Mouse (Mus musculus): ENCODE results near the gene Samhd1. TPM values are rescaled to one million over a fixed set of nuclear protein-coding genes. Genes with fewer than 3 reads are reported as not detected.
"Not testable (repeated sequence)": the region's sequence is repeated elsewhere in the genome, so short reads cannot be mapped to it uniquely, and the experiment has no call there.

Gene Samhd1
- 21.2 and 22.9 TPM in 2 replicates for polyA plus RNA-seq (2016; fragmentation: Nextera tagmentation; extraction: Ambion mirVana)

DNA sequence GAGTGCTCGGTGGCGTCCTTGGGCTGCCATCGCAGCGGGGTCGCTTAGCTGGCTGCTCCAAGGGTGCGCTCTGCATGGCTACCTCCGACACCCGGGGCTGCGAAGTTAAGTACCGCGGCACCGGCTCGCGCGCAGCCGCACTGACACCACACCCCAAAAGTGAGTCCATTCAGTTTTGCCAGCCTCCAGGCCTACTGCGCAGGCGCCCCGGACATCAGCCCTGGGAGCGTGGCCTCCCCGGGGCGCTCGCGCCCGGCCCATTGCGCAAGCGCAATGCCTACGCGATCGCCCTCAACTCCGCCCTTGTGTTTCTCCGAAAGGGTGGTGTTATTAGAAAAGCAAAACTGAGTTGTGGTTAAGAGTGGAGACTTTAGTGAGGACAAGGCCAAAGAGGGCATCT lies at the start of gene Samhd1:
TSS of gene Samhd1 (minus strand) at position 252 of the 400 bp plus-strand sequence.
- H3K27ac ChIP-seq (replicated peaks) = peak within 1 kb of the TSS; percentile 87
- H3K9me3 ChIP-seq (replicated peaks) = peaks cover 5% of the 10 kb centered on the region; the same call in 1 of the 2 replicates
- no peaks in the 10 kb centered on the region for H3K27me3 ChIP-seq (ENCODE audit: low read depth, poor library complexity, severe bottlenecking)
- peak within 1 kb of the TSS; percentile 85 for H3K4me3 ChIP-seq
- no peaks in the 10 kb centered on the region for H3K36me3 ChIP-seq
- H3K4me1 ChIP-seq = peaks cover 15% of the 10 kb centered on the region
- WGBS = under 1% methylated on average over 32 of the region's 32 CpGs
- peak; percentile 92 for DNase-seq (ENCODE audit: low spot score)

DNA sequence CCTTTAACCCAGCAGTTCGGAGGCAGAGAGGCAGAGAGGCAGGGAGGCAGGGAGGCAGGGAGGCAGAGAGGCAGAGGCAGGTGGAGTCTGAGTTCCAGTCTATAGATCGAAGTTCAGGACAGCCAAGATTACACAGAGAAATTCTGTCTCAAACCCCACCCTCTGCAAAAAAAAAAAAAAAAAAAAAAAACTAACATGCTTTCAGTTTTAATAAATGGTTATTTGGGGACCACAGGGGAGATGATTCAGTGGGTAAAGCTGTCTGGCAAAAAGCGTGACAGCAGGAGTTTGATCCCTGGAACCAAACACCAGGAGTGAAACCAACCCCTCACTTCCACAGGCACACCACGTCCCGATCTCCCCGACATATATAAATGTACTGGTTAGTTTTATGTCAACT lies 43.1 kb upstream of the Samhd1 start:
- Histone ChIP-seq H3K36me3 (peaks cover 85% of the 10 kb centered on the region), H3K4me1 (no peaks in the 10 kb centered on the region), H3K27ac (replicated peaks) (no peak overlapping the region), H3K27me3 (ENCODE audit: low read depth, poor library complexity, severe bottlenecking) (no peaks in the 10 kb centered on the region), H3K4me3 (no peak overlapping the region), H3K9me3 (replicated peaks) (no peaks in the 10 kb centered on the region)
- WGBS = 89% methylated on average over 6 of the region's 6 CpGs
- DNase-seq (ENCODE audit: low spot score) = no peak

GRCm38 (mm10) chr2:157176248-157176647 lies 41.2 kb upstream of the Samhd1 start:
- H3K4me1 ChIP-seq = peaks cover 5% of the 10 kb centered on the region
- H3K36me3 ChIP-seq = peaks cover 83% of the 10 kb centered on the region
- H3K27ac ChIP-seq (replicated peaks) = no peak overlapping the region
- H3K27me3 ChIP-seq (ENCODE audit: low read depth, poor library complexity, severe bottlenecking) = no peaks in the 10 kb centered on the region
- 93% methylated on average over 3 of the region's 3 CpGs for WGBS
- H3K9me3 ChIP-seq (replicated peaks) = no peaks in the 10 kb centered on the region
- H3K4me3 ChIP-seq = no peak overlapping the region
- DNase-seq (ENCODE audit: low spot score) = no peak

- Histone ChIP-seq H3K9me3 (replicated peaks) (no peaks in the 10 kb centered on the region), H3K27me3 (ENCODE audit: low read depth, poor library complexity, severe bottlenecking) (no peaks in the 10 kb centered on the region), H3K27ac (replicated peaks) (no peak overlapping the region), H3K4me1 (peaks cover 23% of the 10 kb centered on the region), H3K36me3 (peaks cover 75% of the 10 kb centered on the region), H3K4me3 (no peak overlapping the region)
- WGBS = 81% methylated on average over 5 of the region's 5 CpGs
- no peak for DNase-seq (ENCODE audit: low spot score)
Measured at GRCm38 (mm10) chr2:157174416-157174815, 39.4 kb upstream of the Samhd1 start.

- H3K4me1 ChIP-seq = peaks cover 24% of the 10 kb centered on the region
- 89% methylated on average over 6 of the region's 6 CpGs for WGBS
Measured at GRCm38 (mm10) chr2:157173555-157173954, 38.5 kb upstream of the Samhd1 start.

GRCm38 (mm10) chr2:157172984-157173383 lies 37.9 kb upstream of the Samhd1 start:
- Histone ChIP-seq H3K27ac (replicated peaks) (no peak overlapping the region), H3K4me3 (no peak overlapping the region), H3K9me3 (replicated peaks) (no peaks in the 10 kb centered on the region), H3K36me3 (peaks cover 81% of the 10 kb centered on the region), H3K4me1 (peaks cover 24% of the 10 kb centered on the region), H3K27me3 (ENCODE audit: low read depth, poor library complexity, severe bottlenecking) (no peaks in the 10 kb centered on the region)
- no peak for DNase-seq (ENCODE audit: low spot score)
- 95% methylated on average over 6 of the region's 6 CpGs for WGBS

More at GRCm38 (mm10) chr2:157173555-157173954, 38.5 kb upstream of the Samhd1 start:
- no peak for DNase-seq (ENCODE audit: low spot score)
- Histone ChIP-seq H3K4me3 (no peak overlapping the region), H3K27me3 (ENCODE audit: low read depth, poor library complexity, severe bottlenecking) (no peaks in the 10 kb centered on the region), H3K36me3 (peaks cover 83% of the 10 kb centered on the region), H3K9me3 (replicated peaks) (no peaks in the 10 kb centered on the region), H3K27ac (replicated peaks) (no peak overlapping the region)

GRCm38 (mm10) chr2:157170626-157171025 lies 35.6 kb upstream of the Samhd1 start:
- H3K27ac ChIP-seq (replicated peaks) = peak overlapping the region; percentile 82
- no peaks in the 10 kb centered on the region for H3K9me3 ChIP-seq (replicated peaks)
- no peaks in the 10 kb centered on the region for H3K27me3 ChIP-seq (ENCODE audit: low read depth, poor library complexity, severe bottlenecking)
- 33% methylated on average over 6 of the region's 6 CpGs for WGBS
- peaks cover 24% of the 10 kb centered on the region for H3K4me1 ChIP-seq
- DNase-seq (ENCODE audit: low spot score) = no peak
- H3K36me3 ChIP-seq = peaks cover 80% of the 10 kb centered on the region
- peak overlapping the region; percentile 27 for H3K4me3 ChIP-seq

DNA sequence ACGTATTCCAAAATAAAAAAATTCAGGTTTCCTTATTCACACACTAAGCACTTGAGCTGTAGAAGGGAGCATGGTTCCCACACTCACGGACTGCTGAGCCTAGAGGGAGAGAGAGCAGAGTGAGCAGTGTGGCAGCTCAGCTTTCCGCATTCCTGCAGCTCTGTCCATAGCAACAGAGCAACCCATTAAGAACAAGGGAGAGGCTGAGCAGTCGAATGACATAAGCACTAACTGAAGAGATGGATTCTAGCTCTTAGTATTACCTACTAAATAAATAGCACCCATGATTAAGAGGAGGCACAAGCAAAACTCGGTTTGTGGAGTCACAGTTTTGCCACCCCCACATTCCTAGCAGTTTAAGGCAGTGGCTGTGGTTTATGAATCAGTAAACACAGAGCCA lies 35.1 kb upstream of the Samhd1 start:
- Histone ChIP-seq H3K27me3 (ENCODE audit: low read depth, poor library complexity, severe bottlenecking) (no peaks in the 10 kb centered on the region), H3K4me3 (peak overlapping the region; percentile 27), H3K9me3 (replicated peaks) (no peaks in the 10 kb centered on the region), H3K36me3 (peaks cover 79% of the 10 kb centered on the region), H3K27ac (replicated peaks) (peak overlapping the region; percentile 82), H3K4me1 (peaks cover 24% of the 10 kb centered on the region)
- peak; percentile 74 for DNase-seq (ENCODE audit: low spot score)
- WGBS = 18% methylated on average over 5 of the region's 5 CpGs

- peaks cover 79% of the 10 kb centered on the region for H3K36me3 ChIP-seq
- H3K9me3 ChIP-seq (replicated peaks) = no peaks in the 10 kb centered on the region
- H3K27me3 ChIP-seq (ENCODE audit: low read depth, poor library complexity, severe bottlenecking) = no peaks in the 10 kb centered on the region
- DNase-seq (ENCODE audit: low spot score) = no peak
- peaks cover 22% of the 10 kb centered on the region for H3K4me1 ChIP-seq
- no peak overlapping the region for H3K4me3 ChIP-seq
- H3K27ac ChIP-seq (replicated peaks) = no peak overlapping the region
- WGBS = 94% methylated on average over 12 of the region's 12 CpGs
Measured at GRCm38 (mm10) chr2:157166371-157167080, 31.5 kb upstream of the Samhd1 start.

DNA sequence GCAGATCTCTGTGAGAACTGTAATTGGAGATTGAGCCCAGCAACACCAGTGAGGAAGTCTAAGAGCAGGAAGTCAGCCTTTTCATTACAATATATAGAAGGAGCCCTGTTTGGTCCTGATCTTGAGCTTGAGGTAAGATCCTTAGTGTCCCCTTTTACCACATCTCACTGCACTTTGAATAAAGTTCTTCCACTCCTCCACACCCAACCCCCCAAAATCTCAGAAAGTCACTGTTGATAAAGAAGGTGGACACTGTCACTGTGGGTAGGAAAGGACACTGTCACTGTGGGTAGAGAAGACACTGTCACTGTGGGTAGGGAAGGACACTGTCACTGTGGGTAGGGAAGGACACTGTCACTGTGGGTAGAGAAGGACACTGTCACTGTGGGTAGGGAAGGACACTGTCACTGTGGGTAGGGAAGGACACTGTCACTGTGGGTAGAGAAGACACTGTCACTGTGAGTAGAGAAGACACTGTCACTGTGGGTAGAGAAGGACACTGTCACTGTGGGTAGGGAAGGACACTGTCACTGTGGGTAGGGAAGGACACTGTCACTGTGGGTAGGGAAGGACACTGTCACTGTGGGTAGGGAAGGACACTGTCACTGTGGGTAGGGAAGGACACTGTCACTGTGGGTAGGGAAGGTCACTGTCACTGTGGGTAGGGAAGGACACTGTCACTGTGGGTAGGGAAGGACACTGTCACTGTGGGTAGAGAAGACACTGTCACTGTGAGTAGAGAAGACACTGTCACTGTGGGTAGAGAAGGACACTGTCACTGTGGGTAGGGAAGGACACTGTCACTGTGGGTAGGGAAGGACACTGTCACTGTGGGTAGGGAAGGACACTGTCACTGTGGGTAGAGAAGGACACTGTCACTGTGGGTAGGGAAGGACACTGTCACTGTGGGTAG lies 30.5 kb upstream of the Samhd1 start:
- H3K4me1 ChIP-seq = peaks cover 12% of the 10 kb centered on the region
- H3K4me3 ChIP-seq; H3K27ac ChIP-seq (replicated peaks); H3K9me3 ChIP-seq (replicated peaks); DNase-seq (ENCODE audit: low spot score); H3K27me3 ChIP-seq (ENCODE audit: low read depth, poor library complexity, severe bottlenecking): not testable (repeated sequence)
- peaks cover 88% of the 10 kb centered on the region for H3K36me3 ChIP-seq

- H3K4me1 ChIP-seq = no peaks in the 10 kb centered on the region
- H3K36me3 ChIP-seq = peaks cover 92% of the 10 kb centered on the region
- no peak for DNase-seq (ENCODE audit: low spot score)
- H3K27ac ChIP-seq (replicated peaks) = no peak overlapping the region
- 85% methylated on average over 2 of the region's 2 CpGs for WGBS
- H3K4me3 ChIP-seq = no peak overlapping the region
- H3K27me3 ChIP-seq (ENCODE audit: low read depth, poor library complexity, severe bottlenecking) = no peaks in the 10 kb centered on the region
- H3K9me3 ChIP-seq (replicated peaks) = no peaks in the 10 kb centered on the region
Measured at GRCm38 (mm10) chr2:157164101-157164500, 29.0 kb upstream of the Samhd1 start.

DNA sequence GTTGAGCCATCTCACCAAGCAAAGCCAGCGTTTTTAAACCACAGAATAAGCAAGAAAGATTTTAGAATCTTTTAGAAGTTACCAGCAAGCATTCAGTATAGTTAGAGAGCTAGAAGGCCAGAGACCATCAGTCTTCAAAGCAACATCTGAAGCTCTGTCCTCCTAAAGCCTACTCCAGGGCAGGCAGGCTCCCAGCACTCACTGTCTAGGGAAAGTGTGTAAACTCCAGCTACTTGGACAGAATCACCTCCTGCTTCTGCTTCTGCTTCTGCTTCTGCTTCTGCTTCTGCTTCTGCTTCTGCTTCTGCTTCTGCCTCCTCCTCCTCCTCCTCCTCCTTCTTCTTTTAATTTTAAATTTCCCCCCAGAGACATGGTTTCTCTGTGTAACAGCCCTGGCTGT lies 21.0 kb upstream of the Samhd1 start:
- WGBS = 82% methylated on average over 1 of the region's 1 CpGs
- no peak for DNase-seq (ENCODE audit: low spot score)
- H3K27me3 ChIP-seq (ENCODE audit: low read depth, poor library complexity, severe bottlenecking) = no peaks in the 10 kb centered on the region
- H3K9me3 ChIP-seq (replicated peaks) = no peaks in the 10 kb centered on the region
- H3K36me3 ChIP-seq = peaks cover 99% of the 10 kb centered on the region
- H3K4me1 ChIP-seq = no peaks in the 10 kb centered on the region
- H3K27ac ChIP-seq (replicated peaks) = no peak overlapping the region
- H3K4me3 ChIP-seq = no peak overlapping the region

GRCm38 (mm10) chr2:157153235-157153634 lies 18.2 kb upstream of the Samhd1 start:
- 87% methylated on average over 2 of the region's 2 CpGs for WGBS

More at GRCm38 (mm10) chr2:157153235-157153634, 18.2 kb upstream of the Samhd1 start:
- no peak for DNase-seq (ENCODE audit: low spot score)
- peaks cover 99% of the 10 kb centered on the region for H3K36me3 ChIP-seq
- H3K27ac ChIP-seq (replicated peaks) = no peak overlapping the region
- H3K4me1 ChIP-seq = no peaks in the 10 kb centered on the region
- H3K4me3 ChIP-seq = no peak overlapping the region
- H3K9me3 ChIP-seq (replicated peaks) = no peaks in the 10 kb centered on the region
- no peaks in the 10 kb centered on the region for H3K27me3 ChIP-seq (ENCODE audit: low read depth, poor library complexity, severe bottlenecking)
